Mouse (Mus musculus): ENCODE measurements around the gene Trim72.

Gene Trim72

GRCm38 (mm10) chr7:128053061-128053460 lies 49.3 kb downstream of the Trim72 start:
- no peak for DNase-seq (ENCODE audit: inconsistent ontology term)

- DNase-seq (ENCODE audit: inconsistent ontology term): no peak
These were observed 53.2 kb downstream of the Trim72 start for GRCm38 (mm10) chr7:128056917-128057444.

- no peak for DNase-seq (ENCODE audit: inconsistent ontology term)
These were observed 54.1 kb downstream of the Trim72 start for GRCm38 (mm10) chr7:128057860-128058259.

- DNase-seq (ENCODE audit: inconsistent ontology term): no peak
These were observed 54.8 kb downstream of the Trim72 start for GRCm38 (mm10) chr7:128058576-128058975.

- DNase-seq (ENCODE audit: inconsistent ontology term): no peak
These were observed 55.3 kb downstream of the Trim72 start for GRCm38 (mm10) chr7:128059091-128059490.

Measured in Muller cell, postnatal 12 days (primary cell).